Mouse (Mus musculus) CD4-positive helper T cell, adult 2 months (primary cell): Measurements from ENCODE around the gene Serinc5.
"Not testable (repeated sequence)": the region's sequence is repeated elsewhere in the genome, so short reads cannot be mapped to it uniquely, and the experiment has no call there.

Experiments
- DNase-seq: peaks from one replicate; pipeline ENCODE4 v3.0.0-alpha.2; 2012; ENCODE audit warnings: low read depth, missing footprints, low spot score

The Serinc5 gene

DNA sequence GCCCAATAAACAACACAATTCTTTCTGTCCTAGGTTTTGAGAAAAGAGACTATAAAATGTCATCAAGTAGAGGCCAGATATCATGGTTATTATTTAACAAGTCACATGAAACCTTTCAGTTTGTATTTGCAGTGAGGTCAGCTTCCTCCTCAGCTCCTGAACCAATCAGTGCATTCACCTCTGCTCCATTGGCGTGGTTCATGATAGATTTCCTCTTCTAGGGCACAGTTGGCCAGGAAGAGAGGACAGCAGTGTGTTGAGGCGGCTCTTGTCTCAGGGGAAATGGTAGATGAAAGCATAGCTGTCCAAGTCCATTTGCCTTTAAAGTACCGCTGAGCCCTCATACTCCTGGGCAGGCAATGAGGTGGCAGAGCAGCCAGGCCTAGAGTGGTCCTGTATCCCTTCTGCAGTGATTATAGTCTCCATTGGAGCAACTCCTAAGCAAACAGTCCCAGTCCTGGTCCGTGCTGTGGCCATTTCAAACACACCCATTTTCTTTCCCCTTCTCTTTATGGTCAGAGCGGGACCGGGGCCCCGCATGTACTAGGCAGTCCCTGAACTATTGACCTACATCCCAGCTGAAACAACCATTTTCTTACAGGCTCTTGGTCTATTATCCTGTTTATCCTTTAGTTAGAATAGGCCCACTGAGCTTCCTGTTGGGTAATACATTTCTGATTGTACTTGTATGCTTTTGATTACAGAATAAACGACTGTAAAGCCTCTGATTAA is 51.8 kb downstream of the Serinc5 start:
- DNase-seq, result no peak

DNA sequence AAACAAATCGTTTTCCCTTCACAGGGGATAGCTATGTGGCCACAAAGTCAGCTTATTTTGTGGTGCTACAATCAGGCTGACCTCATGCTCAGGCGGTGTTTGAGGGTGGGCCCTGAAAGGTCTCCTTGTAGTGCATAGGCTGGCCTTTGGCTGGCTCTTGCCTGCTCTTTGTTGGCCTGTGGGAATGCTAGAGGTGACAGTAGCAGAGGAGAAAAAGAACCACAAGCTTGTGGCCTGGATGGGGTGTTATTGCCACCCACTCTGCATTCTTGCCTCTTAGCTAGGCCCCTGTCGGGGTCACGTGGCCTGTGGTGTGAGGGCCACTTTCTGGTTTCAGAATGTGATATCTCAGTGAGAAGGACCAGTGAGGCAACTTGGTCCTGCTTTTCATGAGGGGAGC is 54.1 kb downstream of the Serinc5 start:
- DNase-seq, result no peak

DNA sequence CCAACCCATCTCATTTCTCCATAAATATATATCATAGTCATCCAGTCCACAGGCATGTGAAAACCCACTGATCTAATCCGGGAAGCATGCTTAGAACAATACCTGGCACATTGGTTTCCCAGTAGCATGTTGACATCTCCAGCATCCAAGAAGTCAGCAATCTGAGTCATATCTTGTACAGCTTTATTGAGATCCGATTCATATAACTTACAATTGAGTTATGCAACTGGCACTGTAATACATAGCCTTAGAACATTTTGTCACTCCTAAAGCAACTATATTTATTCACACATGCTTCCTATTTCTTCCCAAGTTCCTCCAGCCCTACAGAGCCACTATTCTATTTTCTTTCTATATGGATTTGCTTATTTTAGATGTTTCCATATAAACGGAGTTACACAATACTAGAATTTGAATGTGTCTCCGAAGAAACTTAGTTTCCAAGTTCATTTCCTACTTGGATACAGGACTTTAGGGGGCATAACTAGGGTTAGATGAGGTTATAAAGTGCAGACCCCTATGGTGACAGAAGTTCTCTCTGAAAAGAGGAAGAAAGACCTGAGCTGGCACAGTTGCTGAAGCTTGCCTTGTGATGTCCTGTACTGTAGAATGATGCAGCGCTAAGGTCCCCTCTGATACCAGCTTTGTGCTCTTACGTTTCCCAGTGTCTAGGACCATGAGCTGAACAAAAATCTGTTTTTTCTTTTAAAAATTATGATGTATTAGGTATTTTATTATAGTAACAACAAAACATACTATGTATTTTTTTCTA is 57.5 kb downstream of the Serinc5 start:
- DNase-seq, result no peak

DNA sequence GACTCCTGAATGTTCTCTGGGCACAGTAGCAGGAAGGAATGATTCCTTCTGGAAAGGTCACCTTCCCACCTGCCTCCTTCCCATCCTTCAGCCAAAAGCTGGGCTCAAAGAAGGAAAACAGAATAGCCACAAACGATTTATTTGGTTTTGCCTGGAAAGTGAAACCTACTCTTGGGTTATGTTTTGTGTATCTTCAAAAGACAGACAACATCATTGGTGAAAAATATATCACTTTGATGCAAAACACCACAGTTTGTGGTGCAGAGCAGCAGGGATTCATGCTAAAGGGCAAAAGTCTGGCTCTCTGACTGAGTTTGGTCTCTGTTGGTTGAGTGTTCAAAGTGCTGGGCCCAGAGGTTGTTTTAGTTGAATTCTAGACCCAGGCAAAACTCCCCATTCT is 60.8 kb downstream of the Serinc5 start:
- DNase-seq, result peak; percentile 30

DNA sequence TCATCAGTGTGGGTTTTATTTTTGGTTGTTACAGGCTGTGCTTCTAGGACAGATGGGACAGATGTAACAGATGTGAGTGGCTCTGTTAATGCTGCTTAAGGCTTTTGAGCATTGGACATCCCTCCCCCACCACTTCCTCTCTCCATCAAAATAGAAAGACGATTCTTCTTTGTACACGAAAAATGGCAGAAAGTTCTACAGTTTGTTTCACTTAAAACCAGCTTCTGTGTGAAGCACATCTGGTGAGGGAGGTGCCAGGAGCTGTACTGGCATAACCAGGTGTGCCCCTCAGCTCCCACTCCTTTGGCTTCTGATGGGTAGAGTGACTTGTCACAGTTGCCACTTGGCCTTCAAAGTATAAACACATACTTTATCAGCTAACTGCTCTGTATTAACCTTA is 63.8 kb downstream of the Serinc5 start:
- DNase-seq, result peak; percentile 18

DNA sequence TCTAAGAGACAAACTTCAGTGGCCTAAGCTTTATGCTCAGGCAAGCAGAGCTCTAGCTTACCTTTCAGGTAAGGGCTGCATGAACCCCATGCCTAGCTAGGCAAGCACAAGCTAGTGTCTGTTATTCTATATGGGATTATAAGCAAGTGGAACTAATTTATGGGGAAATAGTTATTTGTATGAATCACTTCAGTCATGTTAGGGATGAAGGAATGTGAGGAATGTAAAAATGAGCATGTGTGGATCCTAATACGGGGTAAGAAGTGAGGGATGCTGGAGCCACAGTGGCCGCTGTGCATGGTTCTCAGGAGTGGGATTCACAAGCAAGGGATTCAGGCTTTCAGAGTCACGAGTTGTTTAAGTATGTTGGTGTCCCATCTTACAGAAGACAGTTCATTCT is 64.4 kb downstream of the Serinc5 start:
- DNase-seq, result no peak

DNA sequence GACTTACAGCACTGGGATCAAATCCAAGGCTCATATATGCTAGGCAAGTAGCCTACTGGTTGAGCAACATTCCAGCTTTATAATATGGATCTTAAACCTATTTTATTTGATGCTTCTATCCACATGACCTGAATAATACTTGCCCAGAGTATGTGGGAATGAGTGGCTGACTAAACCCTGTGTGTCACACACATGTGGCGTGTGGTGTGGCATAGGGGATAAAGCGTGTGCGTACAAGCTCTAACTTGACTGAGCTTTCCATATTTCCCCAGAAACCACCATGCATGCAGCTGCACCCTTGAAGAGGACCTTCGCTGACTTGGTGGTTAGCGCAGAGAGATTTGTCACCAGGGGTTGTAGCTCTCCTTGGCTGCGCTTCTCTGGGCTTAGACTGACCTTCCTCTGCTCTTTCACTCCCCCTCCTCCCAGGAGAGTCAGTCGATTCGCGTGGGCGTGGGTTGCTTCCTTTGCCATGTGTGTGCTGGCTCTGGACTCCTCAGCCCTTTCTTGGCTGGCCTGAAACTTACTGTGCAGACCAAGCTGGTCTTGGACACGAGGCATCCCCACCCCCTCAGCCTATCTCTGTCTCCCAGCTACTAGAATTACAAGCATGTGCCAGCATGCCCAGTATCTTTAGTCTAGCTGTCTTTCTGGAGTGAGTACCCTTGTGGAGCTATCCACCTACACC is 65.2 kb downstream of the Serinc5 start:
- DNase-seq, result no peak

DNA sequence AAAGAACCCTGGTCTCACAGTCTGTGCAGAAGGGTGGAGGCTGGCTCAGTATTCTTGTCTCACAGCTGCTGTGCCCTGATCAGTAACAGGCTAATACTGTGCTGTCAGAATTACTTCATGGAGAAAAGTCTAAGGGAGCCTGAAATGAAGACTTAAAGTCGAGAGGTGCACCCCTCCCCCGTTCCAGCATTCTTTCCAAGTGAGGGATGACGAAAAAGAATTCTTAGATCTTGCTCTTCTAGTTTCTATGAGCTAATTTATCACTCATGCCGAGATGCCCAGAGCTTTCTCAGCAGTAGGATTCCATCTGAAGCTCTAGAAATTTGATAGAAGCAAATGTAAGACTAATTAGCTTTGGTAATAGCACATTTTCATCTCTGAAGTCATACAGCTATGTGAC is 66.8 kb downstream of the Serinc5 start:
- DNase-seq, result no peak

DNA sequence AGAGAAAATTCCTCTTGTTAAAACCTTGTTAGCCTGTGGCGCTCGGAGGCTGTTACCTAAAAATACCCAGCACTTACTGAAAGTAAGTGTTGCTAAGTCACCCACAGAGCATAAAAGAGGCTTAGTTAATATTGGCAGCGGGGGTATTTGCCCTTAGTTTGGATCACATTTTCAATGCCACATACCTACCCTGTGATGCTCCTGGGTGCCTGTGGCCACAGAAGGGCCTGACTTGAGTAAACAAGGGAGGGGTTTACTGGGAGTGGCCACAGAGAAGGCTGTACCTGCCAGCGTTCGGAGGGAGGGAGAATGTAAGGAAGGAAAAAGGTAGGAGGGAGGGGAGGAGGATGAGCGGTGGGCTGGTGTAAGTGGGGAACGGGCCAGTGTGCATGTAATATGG is 68.8 kb downstream of the Serinc5 start:
- no peak for DNase-seq

DNA sequence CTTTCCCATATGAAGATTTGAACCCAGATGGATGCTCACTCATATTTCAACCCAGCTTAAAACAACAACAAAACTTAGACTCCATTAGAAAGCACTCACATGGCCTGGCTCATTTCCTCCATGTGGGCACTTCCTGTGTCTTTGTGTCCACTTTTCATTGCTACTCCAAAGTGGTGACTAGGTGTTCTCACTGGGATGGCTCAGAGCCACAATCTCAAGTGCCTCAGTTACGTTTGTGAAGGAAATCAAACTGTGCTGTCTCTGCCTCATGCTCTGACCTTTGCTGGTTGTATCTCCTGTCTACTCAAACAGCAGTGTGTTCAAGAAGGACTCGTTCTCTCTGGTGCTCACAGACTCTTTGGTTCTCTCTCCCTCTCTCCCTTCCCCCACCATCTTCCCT is 70.7 kb downstream of the Serinc5 start:
- no peak for DNase-seq

DNA sequence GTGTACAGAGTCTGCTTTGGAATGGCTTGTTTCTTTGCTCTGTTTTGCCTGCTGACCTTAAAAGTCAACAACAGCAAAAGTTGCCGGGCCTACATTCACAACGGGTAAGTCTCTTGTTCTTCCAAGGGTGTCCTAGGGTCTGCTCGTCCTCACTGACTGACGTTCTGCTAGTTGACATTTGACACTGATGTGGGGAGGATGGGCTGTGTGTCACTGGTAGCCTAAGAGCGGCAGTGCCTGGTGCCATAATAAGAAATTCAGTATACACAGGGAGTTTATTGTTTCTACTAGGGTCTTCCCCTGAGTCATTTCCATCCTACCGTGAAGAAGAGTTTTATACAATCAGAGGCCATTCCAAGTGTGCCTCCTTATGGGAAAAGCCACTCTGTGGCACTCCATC is 71.9 kb downstream of the Serinc5 start:
- DNase-seq, result no peak

DNA sequence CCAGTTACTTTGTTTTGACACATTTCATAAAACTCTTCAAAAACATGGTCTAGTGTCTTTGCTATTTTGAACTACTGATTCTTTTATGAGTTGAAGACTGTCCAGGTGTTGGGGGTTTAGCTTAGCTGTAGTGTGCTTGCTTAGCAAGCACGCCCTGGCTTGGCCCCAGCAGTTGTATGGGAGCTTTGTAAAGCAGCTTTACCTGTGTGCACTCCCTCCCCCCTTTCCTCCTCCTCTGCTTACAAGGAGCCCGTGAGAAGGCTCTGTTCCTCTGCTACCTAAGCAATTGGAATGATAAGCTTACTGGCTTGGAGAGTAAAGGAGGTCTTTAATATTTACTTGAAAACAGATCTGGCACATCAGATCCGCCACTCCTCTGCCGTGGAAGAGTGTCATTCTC is 72.6 kb downstream of the Serinc5 start:
- DNase-seq, result no peak

DNA sequence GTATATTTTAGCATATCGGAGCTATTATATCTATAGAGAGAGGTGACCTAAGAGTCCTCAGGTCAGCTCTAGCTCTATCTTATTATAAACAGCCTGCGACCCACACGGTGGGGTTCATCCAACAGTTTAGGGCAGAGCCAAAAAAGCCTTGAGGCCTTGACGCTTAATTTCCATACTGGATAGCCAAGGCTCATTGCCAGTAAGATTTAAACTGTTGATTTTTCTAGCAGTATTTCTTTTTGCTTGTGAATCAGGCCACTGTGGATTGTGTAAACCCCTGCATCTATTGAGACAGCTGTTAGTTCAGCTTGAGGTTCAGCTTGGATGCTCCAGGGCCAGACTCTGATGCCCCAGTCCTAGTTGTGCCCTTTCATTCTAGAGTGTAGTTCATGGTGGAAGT is 73.4 kb downstream of the Serinc5 start:
- no peak for DNase-seq

DNA sequence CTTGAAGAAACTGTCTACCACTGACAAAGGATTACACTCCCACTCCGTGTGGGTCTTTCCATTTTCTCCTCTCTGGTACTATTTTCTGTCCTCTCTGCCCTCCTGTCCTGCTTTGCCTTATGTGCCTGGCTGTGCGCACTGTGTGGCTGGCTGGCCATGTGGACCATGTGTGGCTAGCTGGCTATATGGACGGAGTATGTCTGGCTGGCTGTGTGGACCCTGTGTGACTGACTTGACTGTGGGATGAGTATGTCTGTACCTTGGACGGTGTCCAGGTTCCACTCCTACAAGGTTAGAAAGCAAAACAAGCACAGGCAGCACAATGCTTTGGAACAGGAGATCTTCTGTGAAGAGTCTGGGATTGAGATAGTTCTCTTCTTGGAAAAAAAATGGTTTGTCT is 74.4 kb downstream of the Serinc5 start:
- DNase-seq, result no peak

DNA sequence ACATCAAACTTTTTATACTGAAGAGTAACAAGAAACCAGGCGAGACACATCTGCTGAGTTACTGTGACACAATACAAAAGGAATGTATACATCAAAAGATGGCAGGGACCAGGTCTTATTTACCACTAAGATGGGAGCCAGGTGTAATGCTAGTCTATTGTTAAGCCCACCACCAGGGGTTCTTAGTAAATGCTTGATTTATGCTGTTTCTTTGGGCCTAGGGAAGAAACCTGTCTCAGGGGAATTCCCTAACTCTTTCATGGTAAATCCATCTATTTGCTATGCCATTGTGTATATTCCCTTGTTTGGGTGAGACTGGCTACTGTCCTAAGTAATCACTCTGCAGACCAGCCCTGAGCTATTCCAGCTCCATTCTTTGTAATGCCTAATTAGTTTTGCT is 76.3 kb downstream of the Serinc5 start:
- not testable (repeated sequence) for DNase-seq

DNA sequence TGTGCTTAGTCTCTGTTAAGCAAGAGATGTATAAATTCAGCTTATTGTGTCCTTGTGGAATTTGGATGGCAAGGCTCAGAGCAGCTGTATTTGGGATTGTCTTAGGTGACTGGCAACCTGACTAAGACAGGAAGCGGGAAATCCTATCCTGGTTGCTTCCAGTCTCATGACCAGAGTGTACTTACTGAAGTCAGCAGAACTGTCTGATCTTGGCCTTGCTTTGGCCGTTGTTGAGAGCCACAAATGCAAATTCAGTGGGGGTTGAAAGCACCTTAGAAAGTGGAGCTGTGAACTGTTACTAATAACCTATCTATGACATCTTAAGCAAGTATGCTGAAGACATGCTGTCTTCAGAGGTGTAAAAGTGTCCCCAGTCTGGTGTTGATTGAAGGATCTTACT is 78.2 kb downstream of the Serinc5 start:
- no peak for DNase-seq

DNA sequence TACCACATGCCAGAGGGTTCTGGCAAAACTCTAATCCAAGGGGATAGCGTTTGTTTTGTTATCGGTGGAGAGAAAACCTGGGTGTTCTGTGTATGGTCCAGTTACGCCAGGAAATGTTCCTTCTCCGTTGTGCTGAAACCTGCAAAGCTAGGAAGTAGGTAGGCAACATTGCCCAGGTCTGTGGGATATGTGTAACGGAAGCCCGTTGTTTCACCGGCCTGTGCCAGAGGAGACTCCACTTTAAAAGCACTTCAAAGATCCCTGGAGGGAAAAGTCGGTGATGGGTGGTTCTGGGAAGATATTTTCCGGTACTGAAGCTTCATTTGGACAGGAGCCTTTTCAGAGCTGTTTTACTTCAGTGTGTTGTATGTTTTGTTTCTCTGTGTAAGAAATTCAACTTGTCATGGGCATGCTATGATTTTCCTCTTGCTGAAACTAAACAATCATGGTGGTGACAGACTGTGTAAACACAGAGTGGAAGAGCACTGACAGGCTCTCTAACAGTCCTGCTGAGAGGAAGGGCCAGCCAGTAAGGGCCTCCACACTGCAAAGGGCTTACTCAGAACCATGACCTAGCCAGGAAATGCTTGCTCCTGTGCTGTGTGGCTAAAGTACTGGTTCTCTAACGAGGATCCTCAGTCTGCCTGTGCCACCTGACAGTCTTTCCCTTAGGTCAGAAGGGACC is 83.1 kb downstream of the Serinc5 start:
- no peak for DNase-seq

DNA sequence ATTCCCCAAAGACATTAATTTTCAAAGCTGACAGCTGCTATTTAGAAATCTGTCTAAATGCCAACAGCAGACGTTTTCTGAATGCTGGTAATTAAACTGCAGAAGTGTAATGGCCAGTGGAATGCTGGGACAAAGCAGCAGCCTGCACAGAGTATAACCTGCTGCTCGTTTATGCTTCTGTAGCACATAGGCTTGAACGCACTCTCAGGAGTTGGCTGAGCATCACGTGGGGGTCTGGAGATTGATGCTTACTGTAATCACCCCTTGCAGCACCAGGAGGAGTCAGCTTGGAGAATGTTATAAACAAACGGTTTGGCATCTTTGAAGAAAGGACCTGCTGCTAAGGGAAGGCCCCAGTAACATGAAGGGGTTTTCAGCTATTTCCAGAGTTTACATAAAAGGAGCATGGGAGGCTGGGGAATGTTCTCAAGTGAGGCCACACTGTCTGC is 85.6 kb downstream of the Serinc5 start:
- DNase-seq, result no peak

DNA sequence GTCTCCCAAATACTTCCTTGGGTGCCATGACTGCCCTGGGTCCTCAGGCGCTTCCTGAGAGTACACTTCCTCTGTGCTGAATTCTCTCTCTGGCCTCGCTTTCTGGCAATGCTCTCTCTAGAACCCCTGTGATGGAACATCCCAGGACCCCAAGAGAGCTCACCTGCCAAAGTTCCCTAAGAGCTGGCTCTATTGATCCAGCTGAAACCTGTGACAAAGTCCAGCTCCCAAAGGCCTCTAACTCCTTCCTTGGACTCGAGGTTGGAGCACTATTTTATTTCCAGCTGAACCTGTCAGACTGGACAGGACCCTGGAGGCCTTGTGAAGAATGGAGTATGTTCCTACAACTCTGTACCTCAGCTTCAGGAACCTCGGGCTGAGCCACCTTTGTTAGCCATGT is 86.2 kb downstream of the Serinc5 start:
- DNase-seq, result no peak

DNA sequence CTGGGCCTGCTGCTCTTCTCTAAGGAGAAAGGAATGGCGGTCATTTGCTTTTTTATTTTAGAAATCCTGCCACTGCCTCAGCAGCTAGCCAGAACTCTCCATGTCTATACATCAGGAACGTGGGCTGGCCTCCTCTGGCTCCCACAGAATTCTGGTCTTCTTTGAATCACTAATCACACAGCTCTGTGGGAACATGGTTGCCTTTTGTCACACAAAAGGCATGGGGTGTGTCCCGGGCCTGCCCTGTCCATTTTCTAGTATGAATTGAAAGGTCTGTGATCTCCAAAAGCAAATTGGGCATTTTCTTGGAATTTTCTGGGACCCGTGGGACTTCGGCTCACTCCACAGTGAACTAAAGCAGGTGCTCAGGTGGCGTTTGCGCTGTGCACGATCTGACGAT is 87.9 kb downstream of the Serinc5 start:
- DNase-seq, result no peak

DNA sequence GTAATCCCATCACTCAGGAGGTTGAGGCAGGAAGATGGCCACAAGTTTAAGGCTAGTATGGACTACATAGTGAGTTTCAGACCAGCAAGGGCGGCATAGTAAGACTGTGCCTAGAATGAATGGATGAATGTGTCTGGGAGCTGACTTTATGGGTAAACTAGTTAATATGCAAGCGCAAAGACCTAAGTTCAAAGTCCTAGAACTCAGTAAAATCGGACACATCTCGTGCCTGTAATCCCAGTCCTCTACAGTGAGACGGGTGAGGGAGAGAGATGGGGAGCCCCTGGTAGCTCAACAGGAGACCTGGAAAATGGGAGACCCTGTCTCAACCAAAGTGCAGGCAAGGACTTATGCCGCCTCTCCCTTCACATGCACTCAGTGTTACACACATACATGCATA is 88.5 kb downstream of the Serinc5 start:
- DNase-seq, result no peak

DNA sequence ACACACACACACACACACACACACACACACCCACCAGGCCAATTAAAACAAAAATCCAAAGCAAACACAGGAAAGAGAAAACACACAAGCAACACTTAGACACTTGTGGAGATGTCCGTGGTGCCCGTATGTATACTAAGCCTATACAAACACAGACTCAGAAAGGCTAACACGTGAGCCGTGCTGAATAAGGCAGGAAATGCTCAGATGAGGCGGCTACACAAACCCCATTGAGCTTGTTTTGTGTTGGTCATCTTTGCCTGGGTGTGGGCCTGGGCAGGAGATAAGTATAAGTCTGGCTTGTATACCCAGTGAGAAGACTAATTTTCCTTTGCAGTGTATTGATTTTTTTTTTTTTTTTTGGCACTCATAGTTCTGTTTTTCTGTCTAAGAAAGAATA is 91.1 kb downstream of the Serinc5 start:
- no peak for DNase-seq
